Mouse (Mus musculus): ENCODE measurements around the gene Myrf. TPM values are rescaled to one million over a fixed set of nuclear protein-coding genes. Genes with fewer than 3 reads are reported as not detected.

Gene Myrf
- total and polyA plus RNA-seq, 2 experiments from 2014 or later, result 0.91 to 2.2 TPM

- H3K9ac ChIP-seq (replicated peaks; ENCODE audit: low read length, poor library complexity, severe bottlenecking), result no peak overlapping the region
Measured at GRCm38 (mm10) chr19:10279668-10280067, 39.1 kb upstream of the Myrf start.

DNA sequence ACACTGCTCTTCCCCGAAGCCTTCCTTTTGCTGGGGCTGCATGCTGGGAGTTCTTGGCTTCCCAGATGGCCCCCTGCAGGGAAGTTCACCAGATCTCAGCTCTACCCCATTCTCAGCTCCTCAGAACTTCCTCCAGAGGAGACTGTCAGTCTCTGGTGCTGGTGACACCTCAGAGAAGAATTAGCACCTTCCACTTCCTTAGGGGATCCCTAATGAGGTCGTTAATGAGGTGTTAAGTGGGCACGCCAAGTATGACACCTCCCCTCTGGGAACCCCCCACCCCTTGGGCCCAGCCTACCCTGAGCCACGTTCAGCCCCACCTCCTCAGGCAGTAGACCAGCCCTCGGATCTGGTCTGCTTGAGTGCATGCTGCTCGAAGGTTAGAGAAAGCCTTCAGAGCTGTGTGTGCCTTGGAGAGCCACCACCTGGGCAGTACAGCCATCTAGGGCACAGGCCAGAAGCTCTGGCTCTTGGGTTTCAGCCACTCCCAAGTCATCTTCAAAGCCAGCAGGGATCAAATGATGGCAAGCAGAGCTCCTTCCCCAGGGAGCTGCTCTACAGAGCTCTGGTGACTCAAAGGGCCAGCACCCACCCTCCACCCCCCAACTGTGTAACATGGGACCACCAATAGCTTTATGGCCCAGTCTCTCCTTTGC, 38.2 kb upstream of the Myrf start:
- no peak overlapping the region for H3K4me2 ChIP-seq (ENCODE audit: low read depth, low read length, poor library complexity, severe bottlenecking)
- no peak for TF ChIP-seq CTCF (IDR thresholded peaks at IDR 0.05)
- 42% methylated on average over 6 of the region's 6 CpGs for WGBS
- no peaks in the 10 kb centered on the region for H3K9me3 ChIP-seq (ENCODE audit: low read length)
- H3K4me1 ChIP-seq (ENCODE audit: insufficient read depth, low read length), result peaks cover 8% of the 10 kb centered on the region; the same call in 1 of the 2 replicates
- no peaks in the 10 kb centered on the region for H3K27me3 ChIP-seq (ENCODE audit: insufficient read depth, low read length)
- ATAC-seq (ENCODE audit: low FRiP score) (0 out of 2 replicates have a peak, but pooled peaks have one; percentile 17), DNase-seq (ENCODE audit: low spot score) (no peak)
- H3K9ac ChIP-seq (replicated peaks; ENCODE audit: low read length, poor library complexity, severe bottlenecking), result no peak overlapping the region
- H3K27ac ChIP-seq (ENCODE audit: low read depth, low read length), result no peak overlapping the region
- no peaks in the 10 kb centered on the region for H3K36me3 ChIP-seq (ENCODE audit: insufficient read depth, low read length)
- no peak overlapping the region for H3K4me3 ChIP-seq (ENCODE audit: low read depth, low read length)

More at GRCm38 (mm10) chr19:10279668-10280067, 39.1 kb upstream of the Myrf start:
- H3K9me3 ChIP-seq (ENCODE audit: low read length), result no peaks in the 10 kb centered on the region
- no peak overlapping the region for H3K4me2 ChIP-seq (ENCODE audit: low read depth, low read length, poor library complexity, severe bottlenecking)
- no peak overlapping the region for H3K27ac ChIP-seq (ENCODE audit: low read depth, low read length)
- peaks cover 8% of the 10 kb centered on the region; the same call in 1 of the 2 replicates for H3K4me1 ChIP-seq (ENCODE audit: insufficient read depth, low read length)
- TF ChIP-seq CTCF (IDR thresholded peaks at IDR 0.05), result no peak
- H3K36me3 ChIP-seq (ENCODE audit: insufficient read depth, low read length), result no peaks in the 10 kb centered on the region
- WGBS, result 89% methylated on average over 9 of the region's 9 CpGs
- ATAC-seq (ENCODE audit: low FRiP score), result no peak
- H3K4me3 ChIP-seq (ENCODE audit: low read depth, low read length), result no peak overlapping the region
- no peak for DNase-seq (ENCODE audit: low spot score)
- H3K27me3 ChIP-seq (ENCODE audit: insufficient read depth, low read length), result no peaks in the 10 kb centered on the region

DNA sequence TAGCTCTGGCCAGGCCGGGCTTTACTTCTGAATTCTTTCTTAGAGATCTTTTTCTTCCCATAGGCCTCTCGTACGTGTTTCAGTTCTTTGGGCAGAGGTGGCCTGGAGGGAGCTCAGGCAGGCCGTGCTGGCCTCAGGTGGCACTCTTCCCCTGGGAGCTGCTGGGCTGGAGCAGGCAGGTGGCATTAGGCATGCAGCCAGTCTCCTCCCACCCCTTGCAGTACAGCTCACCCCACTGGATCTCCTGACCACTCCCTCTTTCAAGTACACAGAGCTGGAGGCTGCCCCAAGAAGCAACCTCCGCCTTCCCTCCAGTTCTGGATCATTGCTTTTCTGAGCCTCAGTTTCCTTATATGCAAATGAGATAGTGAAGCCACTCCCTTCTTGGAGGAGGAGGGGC, 37.2 kb upstream of the Myrf start:
- DNase-seq (ENCODE audit: low spot score), result no peak

DNA sequence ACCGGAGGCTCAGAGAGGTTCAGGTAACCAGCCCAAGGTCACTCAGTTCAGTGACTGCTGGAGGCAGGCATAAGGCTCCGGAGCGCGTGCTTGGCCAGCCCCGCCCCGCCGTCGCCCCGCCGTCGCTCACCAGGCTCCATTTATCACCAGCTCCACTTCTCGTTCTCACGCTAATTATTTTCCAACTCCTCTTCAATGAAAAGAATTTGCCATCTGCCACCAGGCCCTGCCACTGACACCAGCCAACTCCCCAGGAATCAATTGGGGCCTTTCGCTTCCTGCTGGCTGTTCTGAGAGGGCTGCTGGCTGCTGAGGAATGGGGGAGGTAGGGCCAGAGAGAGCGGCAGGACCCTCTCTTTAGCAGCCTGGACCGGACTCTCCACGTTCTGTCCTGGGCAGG, 36.8 kb upstream of the Myrf start:
- Histone ChIP-seq H3K9me3 (ENCODE audit: low read length) (no peaks in the 10 kb centered on the region), H3K4me2 (ENCODE audit: low read depth, low read length, poor library complexity, severe bottlenecking) (peak overlapping the region; percentile 6; the same call in 1 of the 2 replicates), H3K27me3 (ENCODE audit: insufficient read depth, low read length) (no peaks in the 10 kb centered on the region), H3K9ac (replicated peaks; ENCODE audit: low read length, poor library complexity, severe bottlenecking) (no peak overlapping the region), H3K4me3 (ENCODE audit: low read depth, low read length) (no peak overlapping the region), H3K27ac (ENCODE audit: low read depth, low read length) (no peak overlapping the region), H3K36me3 (ENCODE audit: insufficient read depth, low read length) (no peaks in the 10 kb centered on the region), H3K4me1 (ENCODE audit: insufficient read depth, low read length) (peaks cover 14% of the 10 kb centered on the region; the same call in 1 of the 2 replicates)
- TF ChIP-seq CTCF (IDR thresholded peaks at IDR 0.05), result no peak
- no peak for ATAC-seq (ENCODE audit: low FRiP score)
- DNase-seq (ENCODE audit: low spot score), result peak; percentile 67
- 10% methylated on average over 17 of the region's 17 CpGs for WGBS

More for the DNA sequence above, 37.2 kb upstream of the Myrf start:
- H3K36me3 ChIP-seq (ENCODE audit: insufficient read depth, low read length), result no peaks in the 10 kb centered on the region
- H3K9me3 ChIP-seq (ENCODE audit: low read length), result no peaks in the 10 kb centered on the region
- 34% methylated on average over 5 of the region's 5 CpGs for WGBS
- H3K9ac ChIP-seq (replicated peaks; ENCODE audit: low read length, poor library complexity, severe bottlenecking), result no peak overlapping the region
- H3K4me1 ChIP-seq (ENCODE audit: insufficient read depth, low read length), result peaks cover 14% of the 10 kb centered on the region; the same call in 1 of the 2 replicates
- H3K27me3 ChIP-seq (ENCODE audit: insufficient read depth, low read length), result no peaks in the 10 kb centered on the region
- TF ChIP-seq CTCF (IDR thresholded peaks at IDR 0.05), result no peak
- no peak overlapping the region for H3K4me2 ChIP-seq (ENCODE audit: low read depth, low read length, poor library complexity, severe bottlenecking)
- no peak overlapping the region for H3K4me3 ChIP-seq (ENCODE audit: low read depth, low read length)
- ATAC-seq (ENCODE audit: low FRiP score), result no peak
- no peak overlapping the region for H3K27ac ChIP-seq (ENCODE audit: low read depth, low read length)

- no peak for DNase-seq (ENCODE audit: low spot score)
- Histone ChIP-seq H3K27me3 (ENCODE audit: insufficient read depth, low read length) (no peaks in the 10 kb centered on the region), H3K4me2 (ENCODE audit: low read depth, low read length, poor library complexity, severe bottlenecking) (no peak overlapping the region), H3K9ac (replicated peaks; ENCODE audit: low read length, poor library complexity, severe bottlenecking) (no peak overlapping the region), H3K4me1 (ENCODE audit: insufficient read depth, low read length) (peaks cover 14% of the 10 kb centered on the region; the same call in 1 of the 2 replicates), H3K9me3 (ENCODE audit: low read length) (no peaks in the 10 kb centered on the region), H3K4me3 (ENCODE audit: low read depth, low read length) (no peak overlapping the region), H3K27ac (ENCODE audit: low read depth, low read length) (no peak overlapping the region), H3K36me3 (ENCODE audit: insufficient read depth, low read length) (no peaks in the 10 kb centered on the region)
- no peak for ATAC-seq (ENCODE audit: low FRiP score)
- 79% methylated on average over 12 of the region's 12 CpGs for WGBS
- no peak for TF ChIP-seq CTCF (IDR thresholded peaks at IDR 0.05)
Measured at GRCm38 (mm10) chr19:10276483-10277144, 36.1 kb upstream of the Myrf start.

DNA sequence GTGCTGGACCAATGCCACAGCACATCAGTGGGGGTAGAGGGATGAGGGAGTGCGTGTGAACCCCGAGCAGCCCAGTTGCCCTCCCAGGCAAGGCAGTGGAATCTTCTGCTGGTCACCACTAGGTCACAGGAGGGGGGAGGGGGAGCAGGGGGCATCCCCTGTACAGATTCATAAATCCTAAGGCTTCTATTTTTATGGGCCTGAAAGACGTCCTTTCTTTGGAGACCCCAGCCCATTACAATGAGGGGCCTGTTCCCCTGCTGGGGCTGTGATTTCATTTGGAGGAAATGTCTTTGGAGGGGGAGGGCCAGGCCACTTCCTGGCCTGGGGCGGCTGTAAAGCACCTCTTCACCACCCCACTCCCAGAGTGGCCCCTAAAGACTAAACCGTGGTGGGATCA, 33.5 kb upstream of the Myrf start:
- Histone ChIP-seq H3K36me3 (ENCODE audit: insufficient read depth, low read length) (peaks cover 8% of the 10 kb centered on the region), H3K27ac (ENCODE audit: low read depth, low read length) (no peak overlapping the region), H3K4me3 (ENCODE audit: low read depth, low read length) (no peak overlapping the region), H3K9me3 (ENCODE audit: low read length) (no peaks in the 10 kb centered on the region), H3K4me1 (ENCODE audit: insufficient read depth, low read length) (peaks cover 11% of the 10 kb centered on the region; the same call in 1 of the 2 replicates), H3K9ac (replicated peaks; ENCODE audit: low read length, poor library complexity, severe bottlenecking) (no peak overlapping the region), H3K27me3 (ENCODE audit: insufficient read depth, low read length) (no peaks in the 10 kb centered on the region), H3K4me2 (ENCODE audit: low read depth, low read length, poor library complexity, severe bottlenecking) (no peak overlapping the region)
- no peak for TF ChIP-seq CTCF (IDR thresholded peaks at IDR 0.05)
- DNase-seq (ENCODE audit: low spot score) (no peak), ATAC-seq (ENCODE audit: low FRiP score) (no peak)
- WGBS, result 36% methylated on average over 5 of the region's 5 CpGs

Data from midbrain, postnatal 0 days (tissue).